Mouse (Mus musculus): Measurements from ENCODE around the gene Csn2.

DNA sequence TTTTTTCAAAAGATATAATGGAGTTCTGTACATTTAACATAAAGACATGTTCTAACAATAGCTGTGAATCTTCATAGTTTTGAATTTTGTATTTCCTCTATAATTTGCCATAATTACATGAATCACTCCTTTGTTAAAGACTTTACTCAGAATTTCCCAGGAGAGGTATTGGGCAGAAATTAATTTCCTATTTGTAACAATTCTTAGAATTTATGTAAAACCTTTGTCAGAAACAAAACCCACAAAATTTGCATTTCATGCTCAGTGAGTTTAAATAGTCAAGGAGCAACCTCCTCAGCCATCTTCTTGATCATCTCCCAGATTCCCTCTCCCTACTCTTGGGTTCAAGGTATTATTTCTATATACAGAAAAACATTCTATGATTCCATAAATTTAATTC lies 33.5 kb downstream of the Csn2 start, which contains the start of gene Csn1s1:
- TF ChIP-seq EP300 (IDR thresholded peaks at IDR 0.05; ENCODE audit: low read depth in 1 of 2, low read length in 2 of 2): no peak
- TF ChIP-seq MYC (IDR thresholded peaks at IDR 0.05; ENCODE audit: low read depth, low read length): no peak
- TF ChIP-seq RCOR1 (IDR thresholded peaks at IDR 0.05; ENCODE audit: low read depth, low read length): no peak
- TF ChIP-seq ZKSCAN1 (IDR thresholded peaks at IDR 0.05; ENCODE audit: low read depth, low read length): no peak
- no peak for TF ChIP-seq CHD1 (IDR thresholded peaks at IDR 0.05; ENCODE audit: low read depth, low read length)

All from MEL (cell line).